Mouse (Mus musculus): Measurements from ENCODE around the gene Angpt4. TPM values are rescaled to one million over a fixed set of nuclear protein-coding genes. Genes with fewer than 3 reads are reported as not detected.

The Angpt4 gene
- polyA plus RNA-seq (2012; ENCODE audit: low replicate concordance): not detected in 2 replicates

DNA sequence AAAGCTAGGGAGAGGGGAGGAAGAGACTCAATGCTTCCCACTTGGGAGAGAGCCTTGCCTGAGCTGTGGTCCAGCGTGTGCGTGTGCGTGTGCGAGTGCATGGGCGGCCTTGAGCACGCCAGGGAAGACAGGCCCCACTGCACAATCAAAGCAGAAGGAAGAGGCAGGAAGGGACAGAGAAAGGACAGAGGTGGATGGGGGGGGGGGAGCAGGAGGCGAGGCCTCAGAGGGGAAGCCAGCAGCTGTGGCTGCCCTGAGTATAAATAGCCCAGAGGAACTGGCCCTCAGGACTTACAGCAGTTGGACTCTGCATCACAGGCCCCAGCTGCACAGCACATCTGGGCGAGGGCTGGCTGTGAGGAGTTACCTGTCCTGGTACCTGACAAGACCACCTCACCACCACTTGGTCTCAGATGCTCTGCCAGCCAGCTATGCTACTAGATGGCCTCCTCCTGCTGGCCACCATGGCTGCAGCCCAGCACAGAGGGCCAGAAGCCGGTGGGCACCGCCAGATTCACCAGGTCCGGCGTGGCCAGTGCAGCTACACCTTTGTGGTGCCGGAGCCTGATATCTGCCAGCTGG, at the start of gene Angpt4:
Angpt4 (plus strand) TSS at position 292 of the 582 bp plus-strand sequence.

GRCm38 (mm10) chr2:151979470-151980354, 68.7 kb downstream of the Angpt4 start, which contains the start of gene Fam110a:
Gene Fam110a (minus strand): TSS chr2:151980219.

Other genes starting within 250 kb of the Angpt4 start
- not detected in 2 replicates for gene Rad21l, start 242.7 kb upstream of the Angpt4 start, polyA plus RNA-seq (2012; ENCODE audit: low replicate concordance)
- not detected in 2 replicates for gene Tmem74b, start 209.2 kb upstream of the Angpt4 start, polyA plus RNA-seq (2012; ENCODE audit: low replicate concordance)
- gene Psmf1, start 167.0 kb upstream of the Angpt4 start, polyA plus RNA-seq (2012; ENCODE audit: low replicate concordance): 8.4 and 116 TPM in 2 replicates
- gene Rspo4, start 68.3 kb upstream of the Angpt4 start, polyA plus RNA-seq (2012; ENCODE audit: low replicate concordance): not detected in 2 replicates
- gene Fam110a, start 69.0 kb downstream of the Angpt4 start, polyA plus RNA-seq (2012; ENCODE audit: low replicate concordance): 15.1 and 17.2 TPM in 2 replicates
- 0.84 and 1.2 TPM in 2 replicates for gene Slc52a3, start 85.3 kb downstream of the Angpt4 start, polyA plus RNA-seq (2012; ENCODE audit: low replicate concordance)
- gene Scrt2, start 170.3 kb downstream of the Angpt4 start, polyA plus RNA-seq (2012; ENCODE audit: low replicate concordance): not detected in 2 replicates
- gene Srxn1, start 194.3 kb downstream of the Angpt4 start, polyA plus RNA-seq (2012; ENCODE audit: low replicate concordance): 7.5 and 26.2 TPM in 2 replicates
- 0.25 and 2.0 TPM in 2 replicates for gene Tcf15, start 232.4 kb downstream of the Angpt4 start, polyA plus RNA-seq (2012; ENCODE audit: low replicate concordance)